Mouse (Mus musculus) adrenal gland, postnatal 10 days (tissue): Measurements from ENCODE around the gene 2310007B03Rik. TPM values are rescaled to one million over a fixed set of nuclear protein-coding genes. Genes with fewer than 3 reads are reported as not detected.
A peak's percentile ranks its signal among the peaks of the same experiment; 100 is the strongest.

Experiments
- DNase-seq: peaks from one replicate; pipeline ENCODE4 v3.0.0; 2021; ENCODE audit warnings: mixed read lengths
- total RNA-seq, 2 experiments: library from RNA; stranded (reverse); gene quantifications; 2 replicates each; pipeline ENCODE4 v1.2.3; 2021

2310007B03Rik gene
- total RNA-seq, 2 experiments from 2014 or later: not detected

- no peak for DNase-seq
These were observed 915 bp downstream of the 2310007B03Rik start for GRCm38 (mm10) chr1:93159566-93160500.

DNA sequence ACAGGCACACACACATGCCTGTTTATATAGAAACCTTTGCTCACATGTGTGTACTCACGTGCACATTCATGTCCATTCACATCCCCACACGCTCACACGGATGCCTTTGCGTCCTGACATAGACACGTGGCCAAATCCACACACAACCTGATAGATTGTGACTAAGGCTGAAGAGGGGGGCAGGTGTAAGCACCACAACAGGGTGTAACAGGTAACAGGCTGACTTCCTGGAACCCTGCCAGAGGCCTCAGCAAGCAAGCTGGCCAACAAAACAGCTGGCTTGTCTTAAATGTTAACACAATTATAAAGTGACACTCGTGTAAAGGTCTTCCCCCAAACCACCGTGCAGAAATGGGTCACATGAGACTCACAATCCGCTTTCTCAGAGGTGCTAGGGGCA, 1.8 kb downstream of the 2310007B03Rik start:
- no peak for DNase-seq

DNA sequence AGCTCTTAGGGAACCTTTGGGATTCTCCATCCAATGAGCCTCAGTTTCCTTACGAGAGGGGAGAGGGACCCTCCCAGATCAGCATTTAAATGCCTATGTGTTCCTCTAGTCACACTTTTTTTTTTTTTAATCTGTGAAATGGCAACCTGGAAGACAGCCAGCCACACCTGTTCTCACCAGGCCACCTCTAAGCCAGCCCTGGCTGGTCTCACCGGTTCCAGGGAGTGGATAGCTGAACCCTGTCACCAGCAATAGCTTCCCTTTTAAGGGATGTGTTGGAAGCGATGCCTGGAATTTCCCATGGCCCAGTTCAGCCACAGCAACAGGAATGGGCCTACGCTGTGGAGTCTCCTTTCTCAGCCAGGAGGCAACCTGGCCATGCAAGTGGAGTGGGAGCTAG, 3.2 kb downstream of the 2310007B03Rik start:
- DNase-seq: no peak

GRCm38 (mm10) chr1:93150907-93151661, 9.7 kb downstream of the 2310007B03Rik start:
- DNase-seq: no peak

GRCm38 (mm10) chr1:93144176-93144575, 16.6 kb downstream of the 2310007B03Rik start:
- DNase-seq: no peak

GRCm38 (mm10) chr1:93142871-93143270, 17.9 kb downstream of the 2310007B03Rik start:
- DNase-seq: peak; percentile 62

- DNase-seq: no peak
These were observed 21.0 kb downstream of the 2310007B03Rik start for GRCm38 (mm10) chr1:93139713-93140112.

- DNase-seq: peak; percentile 49
These were observed 22.2 kb downstream of the 2310007B03Rik start for GRCm38 (mm10) chr1:93138534-93138933.

- no peak for DNase-seq
These were observed 25.7 kb downstream of the 2310007B03Rik start, which contains the start of gene Agxt for GRCm38 (mm10) chr1:93135036-93135526. Gene Agxt (plus strand): TSS chr1:93135240.

GRCm38 (mm10) chr1:93132676-93133075, 28.1 kb downstream of the 2310007B03Rik start:
- DNase-seq: no peak

DNA sequence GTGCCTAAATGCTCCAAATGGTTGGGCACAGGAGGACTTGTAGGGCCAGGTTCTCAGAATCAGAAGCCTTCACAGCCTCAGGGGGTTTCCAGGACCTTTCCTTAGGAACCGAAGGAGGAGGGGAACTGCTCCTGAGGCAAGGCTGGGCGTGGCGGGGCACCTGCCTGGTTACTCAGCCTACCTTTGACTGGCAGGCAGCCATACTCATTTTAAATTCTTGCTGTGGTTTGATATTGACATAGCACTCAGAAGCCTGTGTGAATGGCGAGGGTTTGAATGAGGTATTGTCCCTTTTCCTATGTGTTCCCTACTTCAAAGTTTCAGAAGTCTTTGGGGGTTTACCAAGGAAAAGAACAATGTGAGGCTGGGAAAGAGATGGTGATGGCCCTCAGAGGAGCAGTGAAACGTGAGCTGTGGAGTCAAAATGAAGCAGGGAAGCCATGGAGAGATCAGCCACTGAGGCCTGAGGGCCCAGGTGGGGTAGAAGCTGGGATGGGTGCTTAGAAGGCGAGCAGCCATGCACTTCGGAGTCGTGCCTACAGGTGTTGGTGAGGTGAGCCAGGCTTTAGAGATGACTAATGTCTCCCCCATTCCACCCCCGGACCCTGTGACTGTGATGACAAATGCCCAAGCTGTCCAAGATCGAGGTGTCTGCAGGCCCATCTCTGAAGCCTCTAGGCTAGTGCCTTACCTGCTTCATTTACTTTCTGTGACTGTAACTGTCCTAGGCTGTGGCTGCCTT, 30.3 kb downstream of the 2310007B03Rik start:
- DNase-seq: no peak

GRCm38 (mm10) chr1:93128710-93129349, 31.9 kb downstream of the 2310007B03Rik start:
- peak; percentile 77 for DNase-seq

- DNase-seq: no peak
These were observed 32.5 kb downstream of the 2310007B03Rik start for GRCm38 (mm10) chr1:93128209-93128608.

DNA sequence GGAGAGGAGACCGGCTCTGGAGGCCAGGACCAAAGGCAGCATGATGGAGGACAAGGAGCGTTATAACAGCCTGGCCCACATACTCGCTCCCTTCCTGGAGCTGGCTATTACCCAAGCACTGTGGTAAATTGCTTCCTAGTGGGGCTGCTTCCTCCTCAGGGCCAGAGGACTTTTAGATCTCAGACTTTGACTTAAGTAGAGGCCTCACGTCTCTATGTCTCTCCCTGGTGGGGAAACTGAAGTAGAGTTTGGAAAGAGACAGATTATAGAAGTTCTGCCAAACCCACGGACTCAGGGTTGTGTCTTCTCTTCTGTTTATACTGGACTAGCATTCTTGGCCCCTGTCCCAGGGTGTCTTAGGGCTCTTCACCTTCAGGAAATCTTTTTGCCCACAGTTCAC, 35.5 kb downstream of the 2310007B03Rik start:
- no peak for DNase-seq

GRCm38 (mm10) chr1:93124066-93124465, 36.7 kb downstream of the 2310007B03Rik start:
- DNase-seq: peak; percentile 27

- no peak for DNase-seq
These were observed 37.4 kb downstream of the 2310007B03Rik start for GRCm38 (mm10) chr1:93123179-93123854.

DNA sequence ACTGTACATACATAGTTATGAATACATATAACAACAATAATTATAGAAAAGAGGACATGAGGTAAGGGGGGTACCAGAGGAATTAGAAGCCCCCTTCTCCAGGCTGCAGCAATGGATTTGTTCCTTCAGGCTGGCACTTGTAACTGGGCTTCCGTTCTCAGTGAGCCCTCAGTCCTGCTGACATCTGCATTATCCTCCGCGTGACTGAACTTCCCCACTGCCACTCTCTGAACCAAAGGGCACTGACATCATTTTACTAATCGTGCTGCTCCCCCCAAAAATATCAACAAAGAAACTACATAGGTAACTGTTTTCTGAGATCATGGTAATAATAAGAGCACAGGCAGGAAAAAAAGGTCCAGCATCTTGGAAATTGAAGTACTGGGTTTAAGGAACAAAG, 41.9 kb downstream of the 2310007B03Rik start:
- no peak for DNase-seq

- DNase-seq: no peak
These were observed 45.3 kb downstream of the 2310007B03Rik start for GRCm38 (mm10) chr1:93115471-93115870.

DNA sequence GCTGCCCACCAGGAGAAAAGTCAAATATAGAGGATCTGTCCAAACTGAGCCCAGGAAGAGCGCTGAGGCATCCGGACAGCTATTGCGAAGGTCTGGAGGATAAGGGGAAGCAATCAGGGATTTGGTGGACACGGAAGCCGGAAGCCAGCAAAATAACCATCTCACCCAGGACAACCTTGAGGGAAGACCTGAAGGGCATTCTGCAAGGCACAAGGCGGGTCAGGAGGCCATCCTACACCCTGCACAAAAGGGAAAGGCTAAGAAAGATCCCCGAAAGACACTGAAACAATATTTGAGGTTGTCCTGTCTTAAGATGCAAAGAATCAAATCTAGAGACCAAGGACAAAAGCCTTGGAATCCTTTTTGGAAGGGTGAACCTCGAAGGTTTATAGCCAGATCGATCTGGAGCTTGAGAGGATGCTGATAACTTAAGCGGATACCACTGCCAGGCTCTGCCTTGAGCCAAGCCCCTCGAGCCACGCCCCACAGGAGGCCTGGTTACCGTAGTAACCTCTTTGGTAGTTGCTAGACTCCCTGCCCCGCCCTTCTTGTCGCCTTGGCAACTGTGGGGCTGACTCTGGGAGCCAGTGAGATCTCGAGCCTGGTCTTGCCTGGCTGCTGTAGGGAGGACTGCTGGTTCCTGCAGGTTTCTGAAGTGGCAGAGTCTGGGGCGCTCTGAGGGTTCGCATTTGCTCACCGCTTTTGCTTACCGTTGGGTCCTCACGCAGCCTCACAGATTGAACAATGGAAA, 45.9 kb downstream of the 2310007B03Rik start:
- peak; percentile 76 for DNase-seq

GRCm38 (mm10) chr1:93102700-93103099, 58.0 kb downstream of the 2310007B03Rik start:
- no peak for DNase-seq
